Mouse (Mus musculus) MN1 (cell line): Measurements from ENCODE around the gene Gm39566.
"Not testable (repeated sequence)": the region's sequence is repeated elsewhere in the genome, so short reads cannot be mapped to it uniquely, and the experiment has no call there.

Experiments
- DNase-seq: peaks from one replicate; pipeline ENCODE4 v3.0.0-alpha.2; 2016; ENCODE audit warnings: low spot score

Gene Gm39566

DNA sequence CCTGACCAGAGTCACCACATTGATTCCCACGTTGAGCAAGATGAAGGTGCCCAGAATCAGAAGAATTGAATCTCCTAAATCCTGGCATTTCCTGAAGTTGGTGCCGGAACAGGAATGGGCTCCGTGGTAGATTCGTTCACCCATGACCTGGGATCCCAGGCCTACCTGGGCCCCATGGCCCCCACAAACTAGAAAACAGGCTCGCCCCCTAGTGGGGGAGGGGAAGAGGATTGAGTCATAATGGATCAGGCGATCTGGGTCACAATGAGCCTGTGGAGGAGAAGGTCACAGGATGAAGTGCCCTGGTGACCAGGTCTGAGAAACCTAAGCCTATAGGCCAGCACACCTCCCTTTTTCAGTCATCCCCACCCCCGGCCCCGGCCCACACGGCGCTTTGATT, at the start of gene Gm39566:
TSS of gene Gm39566 (minus strand) at position 144 of the 400 bp plus-strand sequence.
- no peak for DNase-seq

- DNase-seq, result no peak
Observed at GRCm38 (mm10) chr11:69864138-69864860, 49.2 kb upstream of the Gm39566 start.

DNA sequence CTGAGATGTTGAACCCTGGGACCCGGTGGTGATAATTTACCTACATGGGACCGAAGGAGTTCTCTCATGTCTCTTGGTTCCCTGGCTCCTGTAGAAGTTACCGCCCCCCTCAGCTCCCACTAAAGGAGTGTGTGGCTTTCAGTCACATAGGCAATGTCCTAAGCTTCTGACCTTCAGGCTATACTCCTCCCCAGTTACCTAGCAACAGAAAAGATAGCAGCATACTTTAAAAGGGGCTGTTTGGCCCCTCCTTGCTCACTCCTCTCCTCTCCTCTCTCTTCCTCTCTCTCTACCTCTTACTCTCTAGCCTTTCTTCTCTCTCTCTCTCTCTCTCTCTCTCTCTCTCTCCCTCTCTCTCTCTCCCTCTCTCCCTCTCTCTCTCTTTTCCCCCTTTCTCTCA, 48.6 kb upstream of the Gm39566 start:
- not testable (repeated sequence) for DNase-seq

DNA sequence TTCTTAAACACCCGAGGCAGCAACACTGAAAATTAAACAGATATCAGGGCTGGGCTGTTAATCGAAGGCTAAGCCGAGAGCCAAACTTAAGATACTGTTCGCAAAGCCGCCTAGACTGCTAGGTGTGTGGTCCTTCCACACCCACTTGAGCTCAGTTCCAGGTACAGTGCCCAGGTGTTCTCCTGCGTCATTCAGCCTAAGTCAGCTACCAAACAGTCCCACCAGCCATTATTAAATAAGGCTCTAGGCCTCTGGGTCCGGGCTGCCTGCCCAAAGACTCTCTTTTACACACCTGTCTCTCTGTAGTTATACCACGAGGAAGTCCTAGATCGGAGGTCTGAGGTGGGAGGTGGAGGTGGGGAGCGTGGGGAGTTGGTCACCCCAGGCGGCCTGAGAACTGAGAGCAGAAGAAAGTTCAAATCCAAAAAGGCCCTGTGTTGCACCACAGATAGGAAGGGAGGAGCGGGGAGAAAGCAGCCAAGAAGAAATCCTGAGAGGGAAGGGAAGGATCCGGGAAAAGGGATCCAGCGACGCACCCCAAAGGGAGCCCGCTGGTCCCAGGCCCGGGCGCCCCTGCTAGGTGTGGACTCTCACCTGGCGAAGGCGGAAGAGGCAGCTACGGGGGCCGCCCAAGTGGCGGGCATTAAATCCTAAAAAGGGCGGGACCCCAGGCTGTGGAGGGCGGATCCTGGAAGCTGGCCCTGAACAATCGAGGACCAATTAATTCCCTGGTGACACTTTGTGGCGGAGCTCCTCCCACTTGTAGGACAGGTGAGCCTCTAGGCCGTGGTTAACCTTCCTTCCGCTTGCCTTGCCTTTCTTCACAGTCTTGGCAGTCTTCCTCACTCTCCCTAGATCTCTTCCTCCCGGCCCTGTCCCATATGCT, 43.3 kb upstream of the Gm39566 start, which contains the start of gene Tnk1:
TSS of gene Tnk1 (minus strand) at position 618 of the 886 bp plus-strand sequence.
- no peak for DNase-seq

DNA sequence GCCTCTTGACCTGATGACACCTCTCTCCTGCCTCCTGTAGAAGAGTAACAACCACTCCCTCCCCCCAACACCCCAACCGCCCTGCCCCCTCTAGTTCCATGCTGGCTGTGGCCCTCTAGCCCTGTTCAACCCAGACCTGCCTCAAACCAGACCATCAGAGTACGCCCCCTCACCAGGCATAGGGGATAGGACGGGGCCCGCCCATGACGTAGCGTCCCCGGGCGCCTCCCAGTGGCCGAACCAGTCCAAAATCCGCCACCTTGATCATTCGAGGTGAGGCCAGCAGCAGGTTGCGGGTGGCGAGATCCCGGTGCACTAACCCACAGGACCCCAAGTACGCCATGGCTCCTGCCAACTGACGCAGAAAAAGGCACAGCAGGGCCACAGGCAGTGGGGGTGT, 40.2 kb upstream of the Gm39566 start:
- no peak for DNase-seq

DNA sequence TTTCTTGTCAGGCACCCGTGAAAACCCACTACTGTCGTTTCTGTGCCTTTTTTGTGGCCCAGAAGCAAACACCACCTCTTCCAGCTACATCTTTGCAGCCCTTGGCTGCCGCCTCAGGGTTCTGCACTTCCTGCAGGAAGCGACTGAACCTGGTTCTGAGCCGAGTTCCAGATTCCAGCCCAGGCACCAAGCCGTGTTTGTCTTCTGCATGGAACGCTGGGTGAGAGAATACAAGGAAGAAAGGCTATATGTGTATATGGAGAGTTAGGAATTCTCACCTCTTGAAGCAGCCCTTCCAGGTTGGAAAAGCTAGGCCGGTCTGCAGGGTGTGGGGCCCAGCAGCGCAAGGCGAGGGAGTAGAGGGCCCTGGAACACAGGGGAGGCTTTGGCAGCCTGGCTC, 39.6 kb upstream of the Gm39566 start:
- DNase-seq, result no peak

- no peak for DNase-seq
Observed at GRCm38 (mm10) chr11:69853994-69854393, 38.9 kb upstream of the Gm39566 start.

- DNase-seq, result no peak
Observed at GRCm38 (mm10) chr11:69850754-69851153, 35.7 kb upstream of the Gm39566 start.

DNA sequence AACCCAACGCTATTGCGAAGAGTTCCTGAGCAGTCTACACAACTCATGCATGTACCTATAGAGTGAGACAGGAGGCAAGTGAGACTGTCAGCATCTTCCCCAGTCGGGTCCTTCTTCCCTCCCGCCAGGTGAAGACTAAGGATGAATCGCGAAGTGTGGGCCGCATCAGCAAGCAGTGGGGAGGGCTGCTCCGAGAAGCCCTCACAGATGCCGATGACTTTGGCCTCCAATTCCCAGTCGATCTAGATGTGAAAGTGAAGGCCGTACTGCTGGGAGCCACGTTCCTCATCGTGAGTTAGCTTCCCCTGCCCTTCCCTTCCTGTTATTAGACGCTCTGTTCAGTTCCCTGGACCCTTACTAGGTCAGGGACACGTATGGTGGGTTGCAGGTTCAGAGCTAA, 34.8 kb upstream of the Gm39566 start:
- no peak for DNase-seq

- no peak for DNase-seq
Observed at GRCm38 (mm10) chr11:69849128-69849527, 34.0 kb upstream of the Gm39566 start.

- no peak for DNase-seq
Observed at GRCm38 (mm10) chr11:69848021-69848420, 32.9 kb upstream of the Gm39566 start.

- peak; percentile 19 for DNase-seq
Observed at GRCm38 (mm10) chr11:69846738-69847688, 31.9 kb upstream of the Gm39566 start.

- peak; percentile 92 for DNase-seq
Observed at GRCm38 (mm10) chr11:69846198-69846680, 31.1 kb upstream of the Gm39566 start, which contains the start of gene Plscr3. Plscr3 (plus strand) TSS chr11:69846376.

- DNase-seq, result peak; percentile 53
Observed at GRCm38 (mm10) chr11:69838714-69839104, 23.6 kb upstream of the Gm39566 start.

- DNase-seq, result peak; percentile 97
Observed at GRCm38 (mm10) chr11:69837952-69838713, 23.0 kb upstream of the Gm39566 start, which contains the start of gene Tmem256. Tmem256 (plus strand) TSS chr11:69838514.

DNA sequence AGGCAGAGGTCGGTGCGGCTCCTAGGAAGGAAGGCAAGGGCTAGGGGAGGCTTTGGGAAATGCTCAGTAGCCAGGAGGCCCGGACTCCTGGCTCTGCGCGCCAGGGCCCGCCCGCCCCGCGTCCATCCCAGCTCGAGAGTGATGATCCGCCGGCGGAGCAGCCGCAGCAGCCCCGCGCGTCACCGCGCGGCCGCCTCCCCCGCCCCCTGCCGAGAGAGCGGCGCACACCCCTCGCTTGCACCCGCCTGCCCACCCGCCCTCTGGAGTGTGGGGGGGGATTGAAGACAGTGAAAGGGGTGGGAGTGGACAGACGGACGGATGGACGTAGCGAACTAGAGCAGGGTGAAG, 22.5 kb upstream of the Gm39566 start, which contains the start of gene Nlgn2:
TSS of gene Nlgn2 (minus strand) at position 181 of the 348 bp plus-strand sequence.
- peak; percentile 83 for DNase-seq

DNA sequence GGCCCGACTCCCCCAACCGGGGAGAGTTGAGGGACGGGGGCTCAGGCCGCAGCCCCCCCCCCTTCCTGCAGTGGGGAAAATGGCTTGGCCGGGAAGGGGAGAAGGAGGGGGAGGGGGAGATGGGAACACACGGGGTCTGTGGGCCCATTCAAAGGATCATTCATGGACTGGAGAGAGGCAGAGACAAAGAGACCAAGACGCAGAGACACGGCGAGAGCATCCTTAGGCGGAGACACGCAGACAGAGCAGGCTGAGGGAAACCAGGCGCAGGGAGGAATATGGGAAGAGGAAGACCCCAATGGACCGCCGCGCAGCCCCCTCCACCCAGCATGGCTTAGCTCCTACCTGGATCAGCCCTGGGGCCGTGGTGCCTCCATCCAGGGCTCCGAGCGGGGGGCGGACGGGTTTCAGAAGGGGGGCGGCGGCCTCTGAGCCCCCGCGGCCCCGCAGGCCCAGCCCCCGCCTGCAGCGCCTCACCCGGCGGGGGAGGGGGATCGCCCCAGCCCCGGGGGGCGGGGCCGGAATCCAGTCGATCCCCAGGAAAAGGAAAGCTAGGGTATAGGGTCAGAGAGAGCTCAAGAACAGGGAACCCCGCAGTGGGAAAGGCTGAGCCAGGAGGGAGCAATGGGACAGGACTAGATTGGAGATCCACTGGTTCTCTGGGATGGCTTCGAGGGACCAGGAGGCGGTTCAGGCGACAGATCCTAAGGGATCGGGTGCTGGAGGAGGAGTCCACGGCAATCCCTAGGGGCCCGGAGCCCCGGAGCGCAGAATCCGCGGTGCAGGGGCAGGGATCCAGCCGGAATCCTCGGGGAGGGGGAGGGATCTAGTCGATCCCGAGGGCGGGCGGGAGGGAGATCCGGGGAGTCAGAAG, 21.8 kb upstream of the Gm39566 start:
- peak; percentile 67 for DNase-seq

GRCm38 (mm10) chr11:69835966-69836335, 20.9 kb upstream of the Gm39566 start:
- no peak for DNase-seq

DNA sequence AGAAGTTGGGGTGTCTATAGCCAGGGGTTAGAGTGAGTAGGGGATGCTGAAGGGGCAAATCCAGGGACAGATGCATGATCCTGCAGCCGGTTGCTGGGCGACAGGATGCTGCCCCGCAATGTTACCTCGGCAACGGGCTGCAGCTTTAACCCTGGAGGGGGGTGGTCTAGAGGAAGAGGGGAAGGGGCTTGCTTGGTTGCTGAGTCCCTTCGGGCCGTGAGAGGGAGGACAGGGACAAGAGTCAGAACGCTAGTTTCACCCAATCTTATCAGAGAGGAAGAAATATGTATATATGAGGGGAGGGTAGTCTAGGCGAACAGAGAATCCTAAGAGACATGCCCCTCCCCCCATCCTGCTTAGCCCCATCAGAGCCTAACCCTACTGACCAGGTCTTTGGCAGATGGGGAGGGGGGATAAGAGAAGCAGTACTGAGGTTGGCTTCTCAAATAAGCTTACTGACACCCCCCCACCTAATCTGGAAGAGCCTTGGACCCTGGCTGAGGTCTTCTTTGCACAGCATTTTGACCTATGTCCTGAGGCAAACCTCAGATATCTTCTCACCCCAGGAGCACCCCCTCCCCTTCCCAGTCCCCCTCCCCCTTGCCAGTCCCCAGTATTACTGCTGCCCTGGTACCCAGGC, 20.3 kb upstream of the Gm39566 start:
- no peak for DNase-seq
